Mouse (Mus musculus) urinary bladder, postnatal 36 days (tissue): ENCODE results near the gene Zfp800.

Experiments used
- DNase-seq, 2 experiments: peaks; one replicate each; pipeline ENCODE4 v3.0.0; 2022; ENCODE audit warnings: low spot score in 2 of 2, mixed read lengths in 1 of 2

Zfp800 gene

GRCm38 (mm10) chr6:28396853-28397457, 850 bp downstream of the Zfp800 start:
- no peak for DNase-seq

DNA sequence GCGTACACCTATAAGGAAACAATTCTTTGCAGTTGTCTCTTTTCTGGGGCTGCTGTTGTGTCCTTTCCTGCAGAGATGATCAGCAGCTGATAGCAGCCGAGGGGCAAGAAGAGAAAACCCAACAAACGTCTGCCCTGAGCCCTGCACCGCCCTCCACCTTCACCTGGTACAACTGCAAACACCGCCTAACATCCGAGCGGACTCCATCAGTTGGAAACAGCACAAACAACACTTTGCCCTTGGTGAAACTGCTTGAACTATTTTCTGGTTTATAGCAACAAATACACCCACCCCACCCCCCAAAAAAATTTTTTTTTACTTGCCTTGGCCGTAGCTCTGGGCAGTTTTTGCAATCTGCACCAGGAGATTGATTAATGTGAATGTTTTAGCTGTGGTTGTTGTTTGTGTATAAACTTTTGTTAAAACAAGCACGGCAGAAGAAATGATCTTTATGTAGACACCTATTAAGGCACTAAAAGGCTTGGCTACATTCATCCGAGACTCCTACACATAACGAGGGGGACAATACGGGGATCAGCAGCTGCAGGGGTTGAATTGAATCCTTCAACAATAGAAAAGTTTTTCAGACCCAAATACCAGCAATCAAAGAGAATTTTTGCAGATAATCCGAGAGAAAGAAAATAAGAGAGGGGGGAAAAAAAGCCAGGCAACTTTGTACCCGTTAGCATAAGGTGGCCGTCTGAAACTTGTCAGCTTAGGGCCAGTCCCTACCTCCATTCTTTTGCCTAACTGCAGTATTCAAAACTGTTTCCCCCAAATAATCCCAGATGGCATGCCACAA, 1.6 kb downstream of the Zfp800 start:
- no peak for DNase-seq

GRCm38 (mm10) chr6:28389038-28389437, 8.8 kb downstream of the Zfp800 start:
- no peak for DNase-seq

DNA sequence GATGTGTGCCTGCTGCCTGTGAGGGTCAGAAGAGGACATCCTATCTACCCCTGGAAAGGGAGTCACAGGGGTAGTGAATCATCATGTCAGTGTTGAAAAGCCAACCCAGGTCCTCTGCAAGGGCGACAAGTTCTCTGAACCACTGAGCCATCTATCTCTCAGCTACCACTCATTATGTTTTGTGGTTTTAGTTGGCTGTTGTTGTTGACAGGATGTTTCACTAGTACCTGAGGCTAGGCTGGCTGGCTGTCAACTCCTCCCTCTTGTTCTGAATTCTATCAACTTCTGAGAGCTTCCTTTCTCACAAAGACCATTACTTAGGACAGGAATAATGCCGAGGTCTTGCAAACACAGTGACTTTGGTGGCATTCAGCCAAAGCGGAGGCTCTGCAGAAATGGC, 12.6 kb downstream of the Zfp800 start:
- DNase-seq, result no peak

DNA sequence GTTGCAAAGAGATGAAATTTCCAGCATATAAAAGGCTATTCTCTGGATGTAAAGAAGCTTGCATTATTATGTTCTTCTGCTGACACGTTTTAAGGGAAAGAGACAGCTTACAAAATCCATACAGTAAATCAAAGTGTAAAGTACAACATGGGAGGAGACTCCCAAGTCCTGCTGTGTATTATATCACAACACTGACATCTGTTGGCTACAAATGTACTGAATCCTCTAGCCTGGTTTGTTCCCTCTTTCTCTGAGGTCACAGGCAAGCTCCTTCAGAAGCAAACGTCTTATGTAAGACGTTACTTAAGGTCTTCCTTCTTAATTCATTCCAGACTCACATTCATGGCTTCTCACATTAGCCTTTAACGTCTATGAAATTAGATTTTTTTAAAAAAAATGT, 15.8 kb downstream of the Zfp800 start:
- DNase-seq, result no peak

DNA sequence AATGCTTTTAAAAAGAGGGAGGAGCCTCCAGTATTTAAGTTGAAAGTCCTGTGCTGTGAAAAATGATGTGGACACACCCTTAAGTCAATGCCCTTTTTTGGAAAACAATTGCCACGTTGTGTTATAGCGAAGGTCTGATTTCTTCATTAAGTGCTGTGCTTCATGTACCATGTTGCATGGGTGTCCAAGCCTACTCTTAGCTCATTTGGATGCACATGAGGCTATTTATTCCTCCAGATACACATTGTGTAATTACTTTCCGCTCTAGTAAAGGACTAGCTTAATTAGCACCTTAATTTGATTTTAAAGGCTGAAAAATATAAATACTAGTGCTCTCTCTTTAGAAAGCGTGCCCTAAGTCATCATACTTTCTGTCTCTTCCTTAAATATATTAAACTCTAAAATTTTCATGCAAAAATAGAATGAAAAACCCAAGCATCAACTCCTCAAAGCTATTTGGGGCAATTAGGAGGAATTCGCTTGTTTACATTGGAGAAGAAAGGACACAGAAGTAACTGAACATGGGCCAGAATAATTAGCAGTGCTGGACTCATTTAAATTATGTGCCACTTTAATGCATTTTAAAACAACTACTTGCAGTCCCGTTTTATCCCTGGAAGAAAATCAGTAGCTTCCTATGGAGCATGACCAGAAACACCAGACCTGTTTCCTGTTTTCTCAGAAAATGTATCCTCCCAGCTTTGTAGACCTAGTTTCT, 27.7 kb downstream of the Zfp800 start:
- DNase-seq, result no peak

DNA sequence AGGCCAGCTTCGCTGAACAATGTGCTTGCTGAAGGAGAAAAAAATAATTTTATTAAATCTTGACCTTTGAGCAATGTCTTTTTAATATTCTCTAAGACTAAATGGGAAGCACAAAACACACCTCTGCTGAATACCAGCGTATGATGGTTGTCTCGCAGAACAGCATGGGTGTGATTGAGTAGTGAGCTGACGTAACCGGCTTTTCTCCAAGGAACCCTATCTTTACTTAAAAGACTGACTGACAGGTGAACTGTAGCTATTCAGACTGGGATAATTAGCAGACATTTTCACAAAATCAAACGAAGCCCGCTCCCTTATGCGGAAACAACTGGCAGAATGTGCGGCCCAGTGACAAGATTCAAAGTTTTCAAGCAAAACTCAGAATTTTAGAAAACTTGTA, 30.2 kb downstream of the Zfp800 start:
- DNase-seq, result no peak

DNA sequence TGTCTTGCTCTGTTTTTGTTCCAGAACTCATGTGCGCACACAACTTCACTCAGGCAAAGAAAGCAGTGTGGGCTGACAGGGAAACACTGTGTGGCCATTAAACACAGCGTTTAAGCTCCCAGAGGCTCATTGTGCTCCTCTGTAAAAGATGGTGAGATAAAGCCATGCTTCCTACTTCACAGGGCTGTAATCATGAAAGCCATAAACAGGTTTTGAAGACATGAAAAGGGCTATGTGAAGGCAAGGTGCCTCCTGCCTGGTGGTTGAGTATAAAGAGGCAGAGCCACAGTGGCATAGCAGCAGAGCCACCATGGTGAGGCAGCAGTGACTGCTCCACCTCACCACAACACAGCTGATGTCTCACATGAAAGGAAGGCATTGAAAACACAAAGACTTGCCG, 46.7 kb downstream of the Zfp800 start:
- no peak for DNase-seq

GRCm38 (mm10) chr6:28345677-28346076, 52.1 kb downstream of the Zfp800 start:
- DNase-seq, result no peak

DNA sequence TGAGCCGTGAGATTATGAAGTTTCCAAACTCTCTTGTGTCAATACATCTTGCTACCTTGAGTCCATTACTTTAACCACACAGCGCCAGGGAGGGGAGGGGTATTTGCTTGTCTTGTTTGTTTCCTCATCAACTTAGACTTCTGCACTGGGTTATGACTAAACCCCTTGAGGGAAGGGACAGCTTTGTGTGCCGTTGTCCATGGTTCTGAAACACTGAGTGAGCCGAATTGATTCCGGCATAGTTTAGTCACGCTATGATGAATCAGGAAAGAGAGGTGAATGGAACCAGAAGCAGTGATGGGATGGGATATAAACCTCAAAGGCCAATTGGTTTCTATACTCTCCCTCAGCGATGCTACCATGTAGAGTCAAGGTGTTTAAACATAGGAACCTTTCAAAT, 52.6 kb downstream of the Zfp800 start:
- DNase-seq, result no peak

DNA sequence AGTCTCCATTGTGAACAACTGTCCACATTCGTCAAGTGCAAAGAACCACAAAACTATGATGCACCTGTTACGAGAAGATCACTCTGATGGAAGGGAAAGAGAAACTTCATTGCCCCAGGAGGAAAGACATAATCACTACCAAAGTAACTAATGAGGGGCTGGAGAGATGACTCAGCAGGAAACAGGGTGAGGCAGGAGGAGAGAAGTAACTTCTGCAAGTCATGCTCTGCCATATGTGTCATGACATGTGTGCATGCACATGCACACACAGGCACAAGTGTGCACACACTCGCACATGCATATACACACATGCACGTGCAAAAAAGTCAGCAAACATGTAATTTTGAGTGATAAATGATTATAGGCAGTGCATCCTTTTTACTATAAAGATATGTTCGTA, 54.9 kb downstream of the Zfp800 start:
- DNase-seq, result no peak

- DNase-seq, result no peak
Observed at GRCm38 (mm10) chr6:28341174-28341573, 56.6 kb downstream of the Zfp800 start.

GRCm38 (mm10) chr6:28339410-28339809, 58.4 kb downstream of the Zfp800 start:
- no peak for DNase-seq

DNA sequence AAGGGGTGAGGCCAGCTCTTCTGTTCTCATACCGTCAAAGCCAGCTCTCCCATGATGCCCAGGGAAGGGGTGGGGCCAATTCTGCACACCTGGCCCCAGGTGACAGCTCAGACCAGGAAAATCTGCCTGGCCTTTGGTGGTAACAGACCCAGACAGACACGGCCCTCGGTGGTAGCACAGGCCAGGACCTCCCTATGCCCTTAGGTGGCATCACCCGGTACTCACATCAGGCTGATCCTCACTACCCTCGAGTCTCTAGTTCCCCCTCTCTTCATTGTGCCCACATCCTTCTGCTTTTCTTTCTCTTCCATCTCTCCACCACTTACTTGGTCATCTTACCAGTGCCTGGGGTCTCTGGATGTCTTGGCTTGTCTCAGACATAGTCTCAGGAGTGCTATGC, 64.1 kb downstream of the Zfp800 start:
- DNase-seq, result no peak

DNA sequence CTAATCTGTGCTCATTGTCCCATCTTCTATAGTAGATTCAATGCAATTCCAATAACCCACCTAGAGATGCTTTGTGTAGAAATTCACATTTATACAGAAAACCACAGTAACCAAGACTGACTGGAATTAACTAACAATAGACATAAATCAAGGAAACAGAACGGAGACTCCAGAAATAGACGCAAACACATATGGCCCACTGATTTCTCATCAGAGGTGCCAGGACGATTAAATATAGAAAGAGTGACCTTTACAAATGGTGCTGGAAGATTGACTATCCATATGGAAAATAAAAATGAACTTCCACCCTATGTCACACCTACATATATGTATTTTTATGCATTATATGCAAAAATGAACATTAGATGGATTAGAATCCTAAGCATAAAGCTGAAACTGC, 65.3 kb downstream of the Zfp800 start:
- no peak for DNase-seq

DNA sequence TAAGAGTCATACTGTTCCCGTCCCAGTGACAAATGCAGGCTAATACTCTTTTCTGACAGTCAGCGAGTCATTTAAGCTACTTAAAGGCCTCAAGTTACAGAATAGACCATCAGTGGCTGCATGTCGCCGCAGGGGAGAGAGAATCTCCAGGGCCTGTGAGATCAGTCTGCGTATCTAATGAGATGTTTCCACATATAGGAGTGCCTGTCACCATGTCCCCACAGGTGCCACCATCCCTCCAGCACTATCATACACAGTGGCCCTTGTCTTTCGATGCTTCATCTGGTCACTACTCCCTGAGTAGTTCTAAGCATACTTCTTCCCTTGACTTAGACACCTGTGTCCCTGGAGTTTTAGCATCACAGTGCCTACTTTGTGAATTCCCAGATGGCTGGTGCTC, 68.0 kb downstream of the Zfp800 start:
- no peak for DNase-seq

DNA sequence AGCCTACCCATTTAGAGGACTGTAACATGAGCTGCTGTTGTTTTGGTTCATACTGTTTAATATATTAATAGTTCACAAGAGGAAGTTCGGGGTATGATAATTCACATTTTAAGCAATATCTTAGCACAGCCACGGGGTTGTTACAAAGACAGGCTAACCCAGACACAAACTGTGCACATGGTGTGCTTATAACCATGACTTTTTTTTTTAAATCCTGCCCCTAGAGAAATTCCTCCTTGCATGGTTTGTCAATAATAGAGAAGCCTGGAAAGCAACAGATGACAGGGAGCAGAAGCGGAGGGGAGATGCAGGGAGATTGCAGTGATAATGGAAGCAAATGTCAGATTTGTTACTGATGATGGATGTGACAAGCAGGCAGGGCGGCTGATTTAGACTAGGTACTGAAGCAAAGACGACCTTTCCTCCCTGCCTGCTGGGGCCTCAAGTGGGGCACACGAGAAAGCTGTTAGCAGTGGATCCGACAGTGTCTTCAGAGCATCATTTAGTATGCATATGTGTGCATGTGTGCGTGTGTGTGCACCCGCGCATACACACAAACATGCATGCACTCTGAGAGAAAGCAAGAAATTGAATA, 68.7 kb downstream of the Zfp800 start:
- DNase-seq, result no peak

DNA sequence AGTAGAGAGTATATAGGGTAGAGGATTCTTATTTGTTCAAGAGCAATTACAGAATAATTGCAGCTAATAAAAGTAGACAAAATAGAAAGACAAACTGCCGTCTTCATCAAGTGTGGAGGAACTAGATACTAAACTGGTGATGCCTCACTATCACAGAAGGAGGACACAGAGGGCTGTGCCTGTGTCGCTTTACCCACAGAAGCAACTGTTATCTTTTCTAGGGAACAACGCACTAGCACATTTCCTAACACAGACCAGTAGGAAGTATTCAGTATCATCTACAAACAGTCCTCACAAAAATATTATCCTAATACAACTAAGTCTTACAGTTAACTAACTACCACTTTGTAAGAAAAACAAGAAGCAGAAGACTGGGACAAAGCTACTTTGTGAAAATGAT, 71.1 kb downstream of the Zfp800 start:
- no peak for DNase-seq

- no peak for DNase-seq
Observed at GRCm38 (mm10) chr6:28322399-28322798, 75.4 kb downstream of the Zfp800 start.

- DNase-seq, result no peak
Observed at GRCm38 (mm10) chr6:28319648-28320270, 78.0 kb downstream of the Zfp800 start.

GRCm38 (mm10) chr6:28318820-28319573, 78.8 kb downstream of the Zfp800 start:
- no peak for DNase-seq
